Mouse (Mus musculus): ENCODE data around the gene Gigyf2. TPM values are rescaled to one million over a fixed set of nuclear protein-coding genes. Genes with fewer than 3 reads are reported as not detected.

The Gigyf2 gene
- polyA plus RNA-seq (2016; fragmentation: Nextera tagmentation; extraction: Ambion mirVana), result 25.4 and 27.8 TPM in 2 replicates

- H3K4me2 ChIP-seq, result peak within 1 kb of the TSS; percentile 81
- 0 out of 2 replicates have a peak, but pooled peaks cover 3% of the 10 kb centered on the region for H3K27me3 ChIP-seq (replicated peaks)
- H3K9me3 ChIP-seq (replicated peaks), result no peaks in the 10 kb centered on the region
- H3K36me3 ChIP-seq, result peaks cover 10% of the 10 kb centered on the region
- H3K9ac ChIP-seq, result peak within 1 kb of the TSS; percentile 98
- peak; percentile 98 for ATAC-seq
- peak within 1 kb of the TSS; percentile 88 for H3K27ac ChIP-seq
- WGBS (ENCODE audit: insufficient replicate concordance), result under 1% methylated on average over 33 of the region's 36 CpGs
- peaks cover 34% of the 10 kb centered on the region for H3K4me1 ChIP-seq
- H3K4me3 ChIP-seq, result peak within 1 kb of the TSS; percentile 99
Observed at GRCm38 (mm10) chr1:87326742-87327163, at the start of gene Gigyf2. TSS of gene Gigyf2 (plus strand) at chr1:87326998.

DNA sequence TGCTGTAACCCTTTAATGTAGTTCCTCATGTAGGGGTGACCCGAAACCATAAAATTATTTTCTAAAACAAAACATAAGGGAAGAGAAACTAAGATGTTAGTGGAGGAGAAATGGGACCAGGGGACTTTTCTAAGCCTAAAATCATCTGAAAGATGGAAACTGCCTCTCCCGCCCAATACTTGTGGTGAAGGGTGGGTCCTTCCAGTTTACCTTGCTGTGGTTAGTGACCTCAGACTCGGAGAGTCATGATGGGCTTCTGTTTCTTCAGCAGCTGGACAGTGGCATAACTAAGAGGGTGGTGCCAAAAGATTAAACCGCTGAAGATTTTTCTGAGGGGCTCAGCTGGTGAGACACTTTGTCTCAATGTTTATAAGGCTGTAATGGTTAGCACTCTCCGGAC, 46.5 kb upstream of the Gigyf2 start:
- Histone ChIP-seq H3K9ac (no peak overlapping the region), H3K36me3 (no peaks in the 10 kb centered on the region), H3K27ac (no peak overlapping the region), H3K27me3 (replicated peaks) (peaks cover 23% of the 10 kb centered on the region; the same call in 1 of the 2 replicates), H3K4me1 (no peaks in the 10 kb centered on the region), H3K9me3 (replicated peaks) (no peaks in the 10 kb centered on the region), H3K4me2 (no peak overlapping the region), H3K4me3 (no peak overlapping the region)
- ATAC-seq, result no peak
- 61% methylated on average over 5 of the region's 5 CpGs for WGBS (ENCODE audit: insufficient replicate concordance)

- H3K27ac ChIP-seq, result no peak overlapping the region
- H3K4me3 ChIP-seq, result no peak overlapping the region
- no peaks in the 10 kb centered on the region for H3K9me3 ChIP-seq (replicated peaks)
- no peaks in the 10 kb centered on the region for H3K4me1 ChIP-seq
- peaks cover 18% of the 10 kb centered on the region; the same call in 1 of the 2 replicates for H3K27me3 ChIP-seq (replicated peaks)
- H3K4me2 ChIP-seq, result peak overlapping the region; percentile 19; the same call in 1 of the 2 replicates
- no peak overlapping the region for H3K9ac ChIP-seq
- no peak for ATAC-seq
- H3K36me3 ChIP-seq, result no peaks in the 10 kb centered on the region
- 16% methylated on average over 20 of the region's 20 CpGs for WGBS (ENCODE audit: insufficient replicate concordance)
Observed at GRCm38 (mm10) chr1:87281599-87282412, 45.0 kb upstream of the Gigyf2 start.

DNA sequence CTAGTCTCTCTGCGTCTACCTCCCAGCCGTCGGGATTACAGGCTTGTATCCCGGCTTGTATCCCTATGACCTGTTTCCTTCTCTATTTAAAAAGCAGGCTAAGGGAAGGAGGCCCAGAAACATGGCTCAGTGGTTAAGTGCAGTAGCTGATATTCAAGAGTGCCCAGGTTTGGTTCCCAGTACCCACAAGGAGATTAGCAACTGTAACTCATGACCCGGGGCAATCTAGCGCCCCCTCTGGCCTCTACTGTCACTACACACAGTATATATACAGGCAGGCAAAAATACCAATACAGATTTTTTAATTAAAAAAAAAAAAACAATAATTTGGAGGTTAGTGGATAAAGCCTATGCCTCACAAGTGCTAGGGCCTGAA, 44.4 kb upstream of the Gigyf2 start:
- Histone ChIP-seq H3K4me3 (no peak overlapping the region), H3K4me2 (no peak overlapping the region), H3K4me1 (no peaks in the 10 kb centered on the region), H3K9me3 (replicated peaks) (no peaks in the 10 kb centered on the region), H3K9ac (no peak overlapping the region), H3K27ac (no peak overlapping the region), H3K36me3 (no peaks in the 10 kb centered on the region), H3K27me3 (replicated peaks) (0 out of 2 replicates have a peak, but pooled peaks cover 14% of the 10 kb centered on the region)
- WGBS (ENCODE audit: insufficient replicate concordance), result 57% methylated on average over 6 of the region's 6 CpGs
- no peak for ATAC-seq

GRCm38 (mm10) chr1:87283410-87283960, 43.3 kb upstream of the Gigyf2 start:
- Histone ChIP-seq H3K27me3 (replicated peaks) (0 out of 2 replicates have a peak, but pooled peaks cover 7% of the 10 kb centered on the region), H3K36me3 (no peaks in the 10 kb centered on the region), H3K9me3 (replicated peaks) (no peaks in the 10 kb centered on the region), H3K4me2 (no peak overlapping the region), H3K4me3 (no peak overlapping the region), H3K27ac (no peak overlapping the region), H3K9ac (no peak overlapping the region), H3K4me1 (no peaks in the 10 kb centered on the region)
- 67% methylated on average over 10 of the region's 10 CpGs for WGBS (ENCODE audit: insufficient replicate concordance)
- no peak for ATAC-seq

DNA sequence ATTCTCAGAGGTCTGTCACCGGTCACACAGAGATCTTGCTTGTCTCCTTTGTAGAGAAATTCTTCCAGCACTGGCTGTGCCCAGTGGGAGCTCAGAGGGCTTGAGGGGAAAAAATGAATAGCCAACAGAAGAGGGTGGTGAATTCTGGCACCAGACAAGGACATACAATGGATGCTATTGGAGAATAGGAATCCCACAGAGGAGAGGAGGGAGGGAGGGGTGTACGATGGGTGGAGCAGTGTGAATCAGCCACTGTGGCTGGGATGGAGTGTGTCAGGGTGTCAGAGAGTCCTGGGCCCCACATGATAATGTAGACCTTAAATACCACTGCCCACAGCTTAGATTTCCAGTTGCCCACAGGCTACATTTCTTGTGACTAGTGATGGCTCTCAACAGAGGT, 39.7 kb upstream of the Gigyf2 start:
- Histone ChIP-seq H3K4me2 (no peak overlapping the region), H3K9me3 (replicated peaks) (no peaks in the 10 kb centered on the region), H3K27ac (no peak overlapping the region), H3K4me3 (no peak overlapping the region), H3K4me1 (no peaks in the 10 kb centered on the region), H3K27me3 (replicated peaks) (peaks cover 8% of the 10 kb centered on the region), H3K9ac (no peak overlapping the region), H3K36me3 (no peaks in the 10 kb centered on the region)
- ATAC-seq, result no peak
- 74% methylated on average over 2 of the region's 2 CpGs for WGBS (ENCODE audit: insufficient replicate concordance)

GRCm38 (mm10) chr1:87291416-87291815, 35.4 kb upstream of the Gigyf2 start:
- Histone ChIP-seq H3K4me2 (no peak overlapping the region), H3K9me3 (replicated peaks) (no peaks in the 10 kb centered on the region), H3K9ac (no peak overlapping the region), H3K27me3 (replicated peaks) (peaks cover 12% of the 10 kb centered on the region), H3K27ac (no peak overlapping the region), H3K4me1 (no peaks in the 10 kb centered on the region), H3K4me3 (no peak overlapping the region), H3K36me3 (no peaks in the 10 kb centered on the region)
- WGBS (ENCODE audit: insufficient replicate concordance), result 60% methylated on average over 8 of the region's 8 CpGs
- ATAC-seq, result no peak

- no peaks in the 10 kb centered on the region for H3K9me3 ChIP-seq (replicated peaks)
- no peaks in the 10 kb centered on the region for H3K4me1 ChIP-seq
- 58% methylated on average over 15 of the region's 15 CpGs for WGBS (ENCODE audit: insufficient replicate concordance)
- no peak overlapping the region for H3K27ac ChIP-seq
- no peak overlapping the region for H3K9ac ChIP-seq
- no peak for ATAC-seq
- H3K4me3 ChIP-seq, result no peak overlapping the region
- H3K4me2 ChIP-seq, result no peak overlapping the region
- H3K36me3 ChIP-seq, result no peaks in the 10 kb centered on the region
- H3K27me3 ChIP-seq (replicated peaks), result peaks cover 16% of the 10 kb centered on the region
Observed at GRCm38 (mm10) chr1:87292420-87293190, 34.2 kb upstream of the Gigyf2 start.

DNA sequence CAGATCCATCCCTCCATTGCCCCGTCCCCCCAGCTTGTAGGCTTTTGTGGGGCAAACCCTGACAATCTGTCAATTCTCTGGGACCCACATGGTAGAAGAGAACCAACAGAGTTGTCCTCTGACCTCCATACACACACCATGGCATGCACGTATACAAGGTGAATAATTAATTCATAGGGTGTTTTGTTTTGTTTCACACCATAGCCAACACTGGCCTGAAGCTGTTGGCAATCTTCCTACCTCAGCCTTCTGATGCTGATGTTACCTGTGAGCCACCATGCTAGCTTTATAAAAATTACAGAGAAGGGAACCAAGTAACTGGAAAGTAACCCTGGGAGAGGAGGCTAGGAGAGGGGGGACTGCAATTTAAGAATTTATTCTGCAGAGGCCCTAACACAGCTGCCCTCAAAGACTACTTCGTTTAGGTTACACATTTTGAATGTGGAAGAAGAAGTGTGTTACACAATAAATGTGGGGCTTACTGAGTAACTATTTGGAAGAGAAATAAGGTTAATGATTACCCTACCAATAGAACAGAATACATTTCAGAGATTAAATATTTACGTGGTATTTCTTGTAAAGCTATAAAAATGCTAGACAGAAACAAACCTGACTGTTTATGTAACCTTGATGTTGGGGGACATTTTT, 32.6 kb upstream of the Gigyf2 start:
- H3K36me3 ChIP-seq, result no peaks in the 10 kb centered on the region
- peaks cover 16% of the 10 kb centered on the region for H3K27me3 ChIP-seq (replicated peaks)
- no peak overlapping the region for H3K9ac ChIP-seq
- 54% methylated on average over 4 of the region's 4 CpGs for WGBS (ENCODE audit: insufficient replicate concordance)
- no peak for ATAC-seq
- no peak overlapping the region for H3K4me3 ChIP-seq
- no peaks in the 10 kb centered on the region for H3K4me1 ChIP-seq
- 0 out of 2 replicates have a peak overlapping the region, but pooled peaks have one; percentile 36 for H3K27ac ChIP-seq
- no peaks in the 10 kb centered on the region for H3K9me3 ChIP-seq (replicated peaks)
- no peak overlapping the region for H3K4me2 ChIP-seq

GRCm38 (mm10) chr1:87294951-87295350, 31.8 kb upstream of the Gigyf2 start:
- Histone ChIP-seq H3K27ac (no peak overlapping the region), H3K27me3 (replicated peaks) (peaks cover 16% of the 10 kb centered on the region), H3K4me1 (no peaks in the 10 kb centered on the region), H3K9ac (no peak overlapping the region), H3K9me3 (replicated peaks) (no peaks in the 10 kb centered on the region), H3K36me3 (no peaks in the 10 kb centered on the region), H3K4me3 (no peak overlapping the region), H3K4me2 (no peak overlapping the region)
- 52% methylated on average over 4 of the region's 4 CpGs for WGBS (ENCODE audit: insufficient replicate concordance)
- ATAC-seq, result no peak

GRCm38 (mm10) chr1:87297346-87297925, 29.4 kb upstream of the Gigyf2 start:
- H3K9me3 ChIP-seq (replicated peaks), result no peaks in the 10 kb centered on the region

More at GRCm38 (mm10) chr1:87297346-87297925, 29.4 kb upstream of the Gigyf2 start:
- ATAC-seq, result no peak
- no peak overlapping the region for H3K4me3 ChIP-seq
- no peak overlapping the region for H3K4me2 ChIP-seq
- no peak overlapping the region for H3K9ac ChIP-seq
- no peaks in the 10 kb centered on the region for H3K36me3 ChIP-seq
- WGBS (ENCODE audit: insufficient replicate concordance), result 63% methylated on average over 10 of the region's 10 CpGs
- H3K4me1 ChIP-seq, result no peaks in the 10 kb centered on the region
- H3K27ac ChIP-seq, result no peak overlapping the region
- H3K27me3 ChIP-seq (replicated peaks), result peaks cover 10% of the 10 kb centered on the region; the same call in 1 of the 2 replicates

All from liver, embryonic 12.5 days (tissue).